Mouse (Mus musculus): ENCODE results near the gene Fam76a. TPM values are rescaled to one million over a fixed set of nuclear protein-coding genes. Genes with fewer than 3 reads are reported as not detected.

Fam76a gene
- polyA plus RNA-seq, 1 experiment = 10.7 TPM

DNA sequence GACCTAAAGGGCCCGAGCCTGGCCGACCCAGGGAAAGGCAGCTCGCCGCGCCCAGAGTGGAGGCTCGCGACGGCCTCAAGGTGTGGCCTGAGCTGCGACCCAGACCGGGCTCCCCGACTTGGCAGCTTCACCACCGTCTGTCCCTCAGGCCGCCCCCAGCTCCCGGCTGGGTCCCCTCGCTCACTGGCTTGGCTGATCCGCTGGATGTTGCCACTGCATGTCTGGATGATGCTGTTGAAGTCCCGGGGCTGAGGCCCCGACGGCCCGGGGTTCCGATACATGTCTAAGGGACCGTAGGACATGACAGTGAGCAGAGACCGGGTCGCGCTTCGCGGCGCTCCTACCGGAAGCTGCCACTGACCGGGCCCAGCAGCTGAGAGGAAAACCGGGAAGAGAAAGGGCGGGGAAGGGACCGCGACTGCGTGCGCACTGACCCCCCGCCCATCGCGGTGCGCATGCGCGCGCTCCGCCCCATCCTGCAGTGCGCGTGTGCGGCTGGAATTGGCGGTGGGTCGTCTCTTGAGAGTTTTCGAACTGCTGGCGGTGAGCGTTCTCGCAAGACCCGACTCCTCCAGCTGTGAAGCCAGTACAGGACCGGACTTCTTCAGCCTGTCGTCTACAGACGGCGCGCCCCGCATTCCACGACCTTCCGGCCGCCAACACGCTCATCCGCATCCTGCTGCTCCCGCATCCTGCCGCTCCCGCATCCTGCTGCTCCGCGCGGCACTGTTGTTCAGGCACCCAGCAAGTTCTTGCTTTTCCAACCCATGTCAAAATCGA lies 38.1 kb downstream of the Fam76a start, which contains the start of gene Stx12:
Stx12 (minus strand) TSS at position 446 of the 780 bp plus-strand sequence.
- H3K36me3 ChIP-seq (ENCODE audit: control insufficient read depth, insufficient read depth, low read length) = peaks cover 10% of the 10 kb centered on the region
- peak within 1 kb of the TSS; percentile 88 for H3K4me3 ChIP-seq (ENCODE audit: low read depth, low read length)
- H3K27me3 ChIP-seq (ENCODE audit: control insufficient read depth, insufficient read depth, low read length) = no peaks in the 10 kb centered on the region
- peaks cover 14% of the 10 kb centered on the region; the same call in 1 of the 2 replicates for H3K4me1 ChIP-seq (ENCODE audit: control insufficient read depth, insufficient read depth, insufficient read length, low read length)
- WGBS = under 1% methylated on average over 72 of the region's 72 CpGs
- TF ChIP-seq CTCF (IDR thresholded peaks at IDR 0.05; ENCODE audit: extremely low read depth, insufficient read length, insufficient replicate concordance, low read depth, low read length) (no peak), POLR2A (IDR thresholded peaks at IDR 0.05; ENCODE audit: low read depth, low read length) (peak; percentile 92)
- H3K27ac ChIP-seq (ENCODE audit: insufficient read depth, low read depth, low read length) = peak within 1 kb of the TSS; percentile 92

DNA sequence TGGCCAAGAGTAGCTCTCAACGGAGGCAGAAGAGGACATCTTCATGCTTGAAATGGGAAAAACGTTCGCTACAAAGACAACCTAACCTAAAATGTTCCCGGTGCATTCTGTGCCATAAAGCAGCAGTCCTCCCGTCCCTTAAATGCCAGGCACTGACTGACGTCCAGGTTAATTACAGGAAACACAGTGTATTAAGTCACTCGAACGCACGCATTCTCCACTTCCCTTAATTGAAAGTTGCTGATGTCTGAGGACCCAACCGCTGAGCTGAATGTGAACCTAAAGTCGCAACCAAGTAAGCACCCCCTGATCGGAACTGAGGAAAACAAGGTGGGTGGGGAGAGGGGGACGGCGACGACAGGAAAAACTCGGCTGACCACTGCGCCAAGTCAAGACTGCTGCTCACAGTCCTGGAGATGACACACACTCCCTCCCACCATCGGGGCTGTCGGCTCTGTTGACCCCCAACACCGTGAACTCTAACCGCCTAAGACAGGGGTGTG lies 38.7 kb downstream of the Fam76a start:
- H3K27ac ChIP-seq (ENCODE audit: insufficient read depth, low read depth, low read length) = peak overlapping the region; percentile 92
- under 1% methylated on average over 21 of the region's 21 CpGs for WGBS
- H3K36me3 ChIP-seq (ENCODE audit: control insufficient read depth, insufficient read depth, low read length) = peaks cover 10% of the 10 kb centered on the region
- TF ChIP-seq CTCF (IDR thresholded peaks at IDR 0.05; ENCODE audit: extremely low read depth, insufficient read length, insufficient replicate concordance, low read depth, low read length) (no peak), POLR2A (IDR thresholded peaks at IDR 0.05; ENCODE audit: low read depth, low read length) (no peak)
- H3K4me1 ChIP-seq (ENCODE audit: control insufficient read depth, insufficient read depth, insufficient read length, low read length) = peaks cover 14% of the 10 kb centered on the region; the same call in 1 of the 2 replicates
- no peaks in the 10 kb centered on the region for H3K27me3 ChIP-seq (ENCODE audit: control insufficient read depth, insufficient read depth, low read length)
- H3K4me3 ChIP-seq (ENCODE audit: low read depth, low read length) = peak overlapping the region; percentile 88

DNA sequence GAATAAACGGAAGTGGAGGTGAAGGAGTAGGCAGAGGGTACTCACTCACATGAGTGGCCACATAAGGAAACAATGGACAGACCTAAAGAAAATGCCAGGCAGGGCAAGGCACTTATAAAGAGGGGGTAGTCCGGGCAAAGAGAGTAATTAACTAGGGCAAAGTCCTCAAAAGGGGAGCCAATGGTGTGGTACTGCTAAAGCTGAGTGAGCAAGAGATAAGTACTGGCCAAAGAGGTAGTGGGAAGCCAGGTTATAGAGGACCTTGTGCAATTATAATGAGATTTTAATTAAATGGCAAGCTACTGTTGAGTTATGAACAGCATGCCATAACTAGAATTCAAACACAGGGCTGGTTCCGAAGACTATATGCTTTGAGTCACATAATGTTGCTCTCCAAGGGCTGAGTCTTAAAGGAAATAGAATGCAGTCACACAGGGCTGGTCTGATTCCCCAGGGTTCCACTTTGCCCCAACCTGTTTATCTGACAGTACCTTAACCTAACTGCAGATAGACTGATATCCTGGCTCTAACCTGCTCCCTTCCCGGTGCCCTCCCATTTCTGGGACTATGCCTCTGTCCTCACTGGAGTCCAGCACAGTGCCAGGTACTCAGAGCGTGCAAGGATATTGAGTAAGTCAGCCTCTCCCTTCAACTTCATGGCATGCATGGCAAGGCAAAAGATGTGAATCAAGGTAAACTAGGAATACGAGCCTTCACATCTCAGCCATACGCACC lies 47.8 kb downstream of the Fam76a start:
- Histone ChIP-seq H3K4me3 (ENCODE audit: low read depth, low read length) (no peak overlapping the region), H3K27me3 (ENCODE audit: control insufficient read depth, insufficient read depth, low read length) (no peaks in the 10 kb centered on the region), H3K36me3 (ENCODE audit: control insufficient read depth, insufficient read depth, low read length) (peaks cover 23% of the 10 kb centered on the region), H3K4me1 (ENCODE audit: control insufficient read depth, insufficient read depth, insufficient read length, low read length) (peaks cover 27% of the 10 kb centered on the region), H3K27ac (ENCODE audit: insufficient read depth, low read depth, low read length) (peak overlapping the region; percentile 64)
- WGBS = 33% methylated on average over 7 of the region's 7 CpGs
- TF ChIP-seq POLR2A (IDR thresholded peaks at IDR 0.05; ENCODE audit: low read depth, low read length) (no peak), CTCF (IDR thresholded peaks at IDR 0.05; ENCODE audit: extremely low read depth, insufficient read length, insufficient replicate concordance, low read depth, low read length) (no peak)

DNA sequence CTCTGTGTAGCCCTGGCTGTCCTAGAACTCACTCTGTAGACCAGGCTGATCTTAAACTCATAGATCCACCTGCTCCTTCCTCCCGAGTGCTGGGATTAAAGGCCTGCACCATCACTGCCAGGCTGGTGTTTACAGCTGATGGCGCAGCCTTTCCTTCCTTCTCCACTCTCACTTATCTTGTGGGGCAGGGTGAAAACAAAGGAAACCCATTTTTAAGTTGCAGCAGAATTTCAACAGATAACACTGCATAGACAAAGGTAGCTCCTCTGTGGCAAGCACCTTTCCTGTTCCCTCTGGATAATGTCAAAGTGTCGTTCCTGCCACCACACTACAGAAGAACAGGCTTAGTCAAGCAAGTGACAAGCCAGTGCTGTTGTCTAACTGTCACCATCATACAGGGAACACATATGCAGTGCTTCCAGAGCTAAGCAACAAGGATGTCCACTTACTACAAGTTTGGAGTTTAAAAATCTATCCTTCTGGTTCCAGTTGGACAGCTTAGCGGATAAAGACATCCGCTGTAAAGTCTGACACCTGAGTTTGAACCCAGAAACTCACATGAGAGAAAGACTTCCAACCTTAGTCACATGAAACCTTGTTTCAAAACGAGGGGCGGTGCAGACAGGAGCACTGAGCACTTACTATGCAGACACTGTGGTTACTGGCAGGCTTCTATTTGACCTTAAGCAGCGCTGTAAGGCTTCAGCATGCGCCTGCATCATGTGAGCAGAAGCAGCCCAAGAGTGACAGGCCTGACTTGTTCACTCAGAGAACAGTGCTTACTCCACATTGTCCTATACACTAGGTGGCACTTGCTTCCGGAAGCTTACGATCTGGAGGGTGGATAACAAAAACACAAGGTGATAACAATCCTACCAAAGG lies 48.6 kb downstream of the Fam76a start:
- Histone ChIP-seq H3K4me1 (ENCODE audit: control insufficient read depth, insufficient read depth, insufficient read length, low read length) (peaks cover 27% of the 10 kb centered on the region), H3K36me3 (ENCODE audit: control insufficient read depth, insufficient read depth, low read length) (peaks cover 28% of the 10 kb centered on the region), H3K27me3 (ENCODE audit: control insufficient read depth, insufficient read depth, low read length) (no peaks in the 10 kb centered on the region), H3K27ac (ENCODE audit: insufficient read depth, low read depth, low read length) (peak overlapping the region; percentile 64), H3K4me3 (ENCODE audit: low read depth, low read length) (no peak overlapping the region)
- TF ChIP-seq POLR2A (IDR thresholded peaks at IDR 0.05; ENCODE audit: low read depth, low read length) (no peak), CTCF (IDR thresholded peaks at IDR 0.05; ENCODE audit: extremely low read depth, insufficient read length, insufficient replicate concordance, low read depth, low read length) (no peak)
- 39% methylated on average over 11 of the region's 11 CpGs for WGBS

DNA sequence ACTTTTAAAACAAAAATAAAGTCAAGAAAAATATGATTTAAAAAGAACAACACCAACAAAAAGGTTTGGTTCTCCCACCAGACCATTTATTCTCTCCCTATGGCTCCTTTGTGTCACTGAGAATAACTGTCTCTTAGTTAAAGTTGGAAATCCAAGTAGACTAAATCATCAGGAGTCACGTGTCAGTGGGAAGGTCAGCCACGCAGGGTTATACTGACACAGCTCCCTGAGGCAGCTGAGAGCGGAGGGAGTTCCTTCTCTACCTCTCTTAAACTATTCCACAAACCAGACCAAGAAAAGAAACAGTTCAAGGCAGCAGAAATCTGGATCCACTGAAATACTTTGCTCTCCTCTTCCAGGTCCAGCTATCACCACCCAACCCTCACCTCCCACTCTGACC lies 51.2 kb downstream of the Fam76a start:
- no peaks in the 10 kb centered on the region for H3K27me3 ChIP-seq (ENCODE audit: control insufficient read depth, insufficient read depth, low read length)
- H3K4me1 ChIP-seq (ENCODE audit: control insufficient read depth, insufficient read depth, insufficient read length, low read length) = peaks cover 19% of the 10 kb centered on the region
- TF ChIP-seq CTCF (IDR thresholded peaks at IDR 0.05; ENCODE audit: extremely low read depth, insufficient read length, insufficient replicate concordance, low read depth, low read length) = no peak
- TF ChIP-seq POLR2A (IDR thresholded peaks at IDR 0.05; ENCODE audit: low read depth, low read length) = no peak
- H3K4me3 ChIP-seq (ENCODE audit: low read depth, low read length) = no peak overlapping the region
- 97% methylated on average over 3 of the region's 3 CpGs for WGBS
- peaks cover 44% of the 10 kb centered on the region for H3K36me3 ChIP-seq (ENCODE audit: control insufficient read depth, insufficient read depth, low read length)
- no peak overlapping the region for H3K27ac ChIP-seq (ENCODE audit: insufficient read depth, low read depth, low read length)

DNA sequence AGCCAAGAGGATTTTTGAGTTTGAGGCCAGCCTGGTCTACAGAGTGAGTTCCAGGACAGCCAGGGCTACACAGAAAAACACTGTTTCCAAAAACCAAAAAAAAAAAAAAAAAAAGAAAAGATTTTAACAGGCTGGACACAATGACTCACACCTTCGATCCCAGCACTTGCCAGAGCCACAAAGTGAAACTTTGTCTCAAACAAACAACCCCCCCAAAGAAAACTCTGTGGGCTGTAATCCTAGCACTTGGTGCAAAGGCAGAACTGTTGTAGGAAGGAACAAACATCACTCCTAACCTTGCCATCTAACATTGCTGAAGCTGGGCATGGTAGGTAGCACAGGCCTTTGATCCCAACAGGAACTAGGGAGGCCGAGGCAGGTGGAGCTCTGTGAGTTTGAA lies 57.5 kb downstream of the Fam76a start:
- H3K4me1 ChIP-seq (ENCODE audit: control insufficient read depth, insufficient read depth, insufficient read length, low read length) = no peaks in the 10 kb centered on the region; the same call in 1 of the 2 replicates
- no peak overlapping the region for H3K4me3 ChIP-seq (ENCODE audit: low read depth, low read length)
- no peak overlapping the region for H3K27ac ChIP-seq (ENCODE audit: insufficient read depth, low read depth, low read length)
- no peaks in the 10 kb centered on the region for H3K27me3 ChIP-seq (ENCODE audit: control insufficient read depth, insufficient read depth, low read length)
- peaks cover 61% of the 10 kb centered on the region for H3K36me3 ChIP-seq (ENCODE audit: control insufficient read depth, insufficient read depth, low read length)
- WGBS = 67% methylated on average over 2 of the region's 2 CpGs
- TF ChIP-seq POLR2A (IDR thresholded peaks at IDR 0.05; ENCODE audit: low read depth, low read length) (no peak), CTCF (IDR thresholded peaks at IDR 0.05; ENCODE audit: extremely low read depth, insufficient read length, insufficient replicate concordance, low read depth, low read length) (no peak)
